Mouse (Mus musculus): ENCODE measurements around the gene Ksr2. TPM values are rescaled to one million over a fixed set of nuclear protein-coding genes. Genes with fewer than 3 reads are reported as not detected.

Ksr2 gene
- total and polyA plus RNA-seq, 2 experiments: 0.06 to 0.09 TPM

DNA sequence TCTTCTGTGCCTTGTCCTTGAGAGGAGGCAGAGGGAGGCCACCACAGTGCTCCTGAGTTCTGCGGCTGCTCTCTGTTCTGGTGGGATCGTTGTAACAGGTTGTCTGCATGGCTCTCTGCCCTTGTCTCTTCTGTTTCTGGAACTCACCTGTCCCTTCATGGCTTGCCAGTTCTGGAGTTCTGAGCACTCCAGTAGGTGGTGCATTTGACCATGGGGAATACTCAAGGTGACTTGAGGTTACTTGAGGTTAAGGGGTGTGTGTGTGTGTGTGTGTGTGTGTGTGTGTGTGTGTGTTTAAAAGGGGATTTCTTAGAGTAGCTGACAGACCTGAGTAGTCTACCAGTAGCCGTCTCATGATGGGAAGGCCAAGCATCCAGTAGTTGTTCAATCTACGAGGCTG, 55.2 kb downstream of the Ksr2 start:
- WGBS: 86% methylated on average over 4 of the region's 4 CpGs
- Histone ChIP-seq H3K79me2 (ENCODE audit: control insufficient read depth, insufficient read depth, low read length) (no peaks in the 10 kb centered on the region), H3K4me1 (ENCODE audit: control insufficient read depth, insufficient read depth, low read length) (no peaks in the 10 kb centered on the region), H3K4me3 (ENCODE audit: insufficient read depth, low read depth, low read length) (no peak overlapping the region), H3K9ac (ENCODE audit: low read depth, low read length) (no peak overlapping the region), H3K36me3 (ENCODE audit: control insufficient read depth, insufficient read depth, low read length) (no peaks in the 10 kb centered on the region), H3K27me3 (ENCODE audit: control insufficient read depth, insufficient read depth, low read length) (no peaks in the 10 kb centered on the region), H3K27ac (replicated peaks; ENCODE audit: insufficient read depth, low read depth, low read length) (no peak overlapping the region)
- TF ChIP-seq POLR2A (IDR thresholded peaks at IDR 0.05; ENCODE audit: extremely low read depth, insufficient read depth, low read length) (no peak), CTCF (IDR thresholded peaks at IDR 0.05; ENCODE audit: low read depth, low read length) (no peak)
- DNase-seq (ENCODE audit: extremely low read depth, low read depth, low spot score): no peak

DNA sequence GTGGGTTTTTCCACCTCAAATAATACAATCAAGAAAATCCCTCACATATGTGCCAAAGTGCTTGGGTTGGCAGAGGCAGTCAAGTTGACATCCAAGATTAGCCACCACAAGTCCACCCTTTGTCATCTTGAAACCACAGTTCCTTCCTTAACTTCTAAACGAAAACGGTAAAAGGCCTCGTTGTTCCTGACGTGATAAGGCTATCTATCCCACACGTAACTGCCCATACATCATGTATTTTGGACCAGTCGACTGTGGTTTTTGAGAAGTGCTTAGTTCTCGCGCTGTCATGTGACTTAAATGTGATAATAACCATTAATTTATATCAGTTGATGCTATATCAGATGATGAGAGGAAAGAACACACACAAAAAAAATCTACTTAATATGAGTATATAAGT, 55.8 kb downstream of the Ksr2 start:
- Histone ChIP-seq H3K36me3 (ENCODE audit: control insufficient read depth, insufficient read depth, low read length) (no peaks in the 10 kb centered on the region), H3K27ac (replicated peaks; ENCODE audit: insufficient read depth, low read depth, low read length) (no peak overlapping the region), H3K79me2 (ENCODE audit: control insufficient read depth, insufficient read depth, low read length) (no peaks in the 10 kb centered on the region), H3K4me3 (ENCODE audit: insufficient read depth, low read depth, low read length) (no peak overlapping the region), H3K4me1 (ENCODE audit: control insufficient read depth, insufficient read depth, low read length) (no peaks in the 10 kb centered on the region), H3K9ac (ENCODE audit: low read depth, low read length) (no peak overlapping the region), H3K27me3 (ENCODE audit: control insufficient read depth, insufficient read depth, low read length) (no peaks in the 10 kb centered on the region)
- TF ChIP-seq POLR2A (IDR thresholded peaks at IDR 0.05; ENCODE audit: extremely low read depth, insufficient read depth, low read length): no peak
- TF ChIP-seq CTCF (IDR thresholded peaks at IDR 0.05; ENCODE audit: low read depth, low read length): no peak
- WGBS: 81% methylated on average over 8 of the region's 8 CpGs
- DNase-seq (ENCODE audit: extremely low read depth, low read depth, low spot score): no peak

DNA sequence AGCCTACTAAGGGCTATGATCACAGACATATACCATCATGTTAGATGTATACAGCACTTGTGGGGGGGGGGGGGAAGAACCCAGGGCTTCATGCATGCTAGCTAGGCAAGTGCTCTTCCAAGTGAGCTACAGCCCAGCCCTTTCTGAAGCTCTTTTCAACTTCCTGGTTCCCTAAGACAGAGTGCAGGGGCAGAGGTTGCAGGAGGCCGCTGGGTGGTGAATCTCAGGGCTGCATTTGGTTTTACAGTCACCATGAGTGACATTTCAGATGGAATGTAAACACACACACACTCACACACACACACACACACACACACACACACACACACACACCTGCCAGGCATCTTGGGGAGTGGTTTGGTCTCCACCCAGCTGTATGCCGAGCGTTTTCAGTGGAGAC, 67.4 kb downstream of the Ksr2 start:
- Histone ChIP-seq H3K27ac (replicated peaks; ENCODE audit: insufficient read depth, low read depth, low read length) (no peak overlapping the region), H3K4me1 (ENCODE audit: control insufficient read depth, insufficient read depth, low read length) (no peaks in the 10 kb centered on the region), H3K36me3 (ENCODE audit: control insufficient read depth, insufficient read depth, low read length) (no peaks in the 10 kb centered on the region), H3K9ac (ENCODE audit: low read depth, low read length) (no peak overlapping the region), H3K27me3 (ENCODE audit: control insufficient read depth, insufficient read depth, low read length) (no peaks in the 10 kb centered on the region), H3K79me2 (ENCODE audit: control insufficient read depth, insufficient read depth, low read length) (no peaks in the 10 kb centered on the region), H3K4me3 (ENCODE audit: insufficient read depth, low read depth, low read length) (no peak overlapping the region)
- WGBS: 69% methylated on average over 3 of the region's 3 CpGs
- no peak for TF ChIP-seq CTCF (IDR thresholded peaks at IDR 0.05; ENCODE audit: low read depth, low read length)
- no peak for TF ChIP-seq POLR2A (IDR thresholded peaks at IDR 0.05; ENCODE audit: extremely low read depth, insufficient read depth, low read length)
- no peak for DNase-seq (ENCODE audit: extremely low read depth, low read depth, low spot score)

DNA sequence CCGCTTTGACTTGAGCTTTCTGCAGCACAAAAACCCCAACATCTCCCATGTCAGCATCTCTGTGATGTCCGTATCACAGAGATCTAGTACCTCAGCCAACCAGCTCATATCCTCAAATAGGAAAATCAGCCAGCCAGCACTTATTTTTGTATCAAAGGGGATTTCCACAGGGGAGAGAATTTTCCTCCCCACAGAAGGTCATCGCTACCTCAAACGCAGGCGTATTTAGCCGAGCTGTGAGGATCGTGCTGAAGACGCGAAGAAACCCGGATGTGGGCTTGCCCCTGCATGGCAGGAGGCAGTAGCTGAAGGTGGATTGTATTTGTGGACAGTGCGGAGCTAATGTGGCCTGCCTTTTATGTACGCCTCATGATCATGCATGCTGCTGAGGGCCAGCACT, 67.8 kb downstream of the Ksr2 start:
- no peak overlapping the region for H3K9ac ChIP-seq (ENCODE audit: low read depth, low read length)
- no peaks in the 10 kb centered on the region for H3K79me2 ChIP-seq (ENCODE audit: control insufficient read depth, insufficient read depth, low read length)
- no peaks in the 10 kb centered on the region for H3K27me3 ChIP-seq (ENCODE audit: control insufficient read depth, insufficient read depth, low read length)
- whole genome bisulfite sequencing: 88% methylated on average over 12 of the region's 12 CpGs
- TF ChIP-seq CTCF (IDR thresholded peaks at IDR 0.05; ENCODE audit: low read depth, low read length) (no peak), POLR2A (IDR thresholded peaks at IDR 0.05; ENCODE audit: extremely low read depth, insufficient read depth, low read length) (no peak)
- H3K4me3 ChIP-seq (ENCODE audit: insufficient read depth, low read depth, low read length): no peak overlapping the region
- no peak overlapping the region for H3K27ac ChIP-seq (replicated peaks; ENCODE audit: insufficient read depth, low read depth, low read length)
- DNase-seq (ENCODE audit: extremely low read depth, low read depth, low spot score): no peak
- no peaks in the 10 kb centered on the region for H3K4me1 ChIP-seq (ENCODE audit: control insufficient read depth, insufficient read depth, low read length)
- no peaks in the 10 kb centered on the region for H3K36me3 ChIP-seq (ENCODE audit: control insufficient read depth, insufficient read depth, low read length)

DNA sequence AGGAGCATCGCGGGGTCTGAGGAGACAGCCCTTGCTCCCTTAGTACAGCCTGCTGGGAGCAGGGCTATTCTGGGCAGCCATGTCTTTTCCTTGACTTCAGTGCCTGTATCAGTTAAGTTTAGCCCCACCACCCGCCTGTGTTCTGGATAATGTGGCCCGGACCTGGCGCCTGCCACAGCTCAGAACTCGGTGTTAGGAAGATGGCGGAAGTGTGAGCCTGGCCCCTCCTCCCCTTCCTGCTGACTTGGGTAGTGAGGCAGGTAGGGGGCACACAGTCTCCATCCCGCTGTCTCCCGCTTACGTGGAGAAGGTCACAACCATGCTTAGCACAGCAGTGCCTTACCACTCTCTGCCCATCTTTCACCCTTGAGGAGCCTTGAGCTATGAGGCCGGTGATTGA, 68.2 kb downstream of the Ksr2 start:
- no peaks in the 10 kb centered on the region for H3K36me3 ChIP-seq (ENCODE audit: control insufficient read depth, insufficient read depth, low read length)
- no peak overlapping the region for H3K4me3 ChIP-seq (ENCODE audit: insufficient read depth, low read depth, low read length)
- TF ChIP-seq CTCF (IDR thresholded peaks at IDR 0.05; ENCODE audit: low read depth, low read length) (no peak), POLR2A (IDR thresholded peaks at IDR 0.05; ENCODE audit: extremely low read depth, insufficient read depth, low read length) (no peak)
- no peaks in the 10 kb centered on the region for H3K4me1 ChIP-seq (ENCODE audit: control insufficient read depth, insufficient read depth, low read length)
- DNase-seq (ENCODE audit: extremely low read depth, low read depth, low spot score): no peak
- no peaks in the 10 kb centered on the region for H3K79me2 ChIP-seq (ENCODE audit: control insufficient read depth, insufficient read depth, low read length)
- 82% methylated on average over 11 of the region's 11 CpGs for WGBS
- no peak overlapping the region for H3K27ac ChIP-seq (replicated peaks; ENCODE audit: insufficient read depth, low read depth, low read length)
- no peak overlapping the region for H3K9ac ChIP-seq (ENCODE audit: low read depth, low read length)
- H3K27me3 ChIP-seq (ENCODE audit: control insufficient read depth, insufficient read depth, low read length): no peaks in the 10 kb centered on the region

DNA sequence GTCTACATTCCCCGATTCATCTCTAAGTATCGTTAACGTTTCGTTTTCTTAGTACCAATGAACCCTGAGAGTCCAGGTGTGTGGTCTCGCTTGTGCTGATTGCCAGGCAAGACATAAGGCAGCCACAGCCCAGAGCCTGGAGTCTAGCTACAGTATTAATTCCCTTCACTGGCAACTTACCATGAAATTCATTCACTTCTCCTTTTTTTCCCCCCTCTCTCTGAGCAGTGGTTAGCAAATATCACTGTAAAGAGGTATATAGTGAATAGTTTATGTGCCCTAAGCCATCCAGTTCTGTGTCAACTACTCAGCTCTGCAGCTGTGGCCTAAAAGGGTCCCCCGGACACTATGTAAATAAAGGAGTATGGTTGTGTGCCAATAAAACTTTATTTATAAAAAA, 71.6 kb downstream of the Ksr2 start:
- Histone ChIP-seq H3K4me3 (ENCODE audit: insufficient read depth, low read depth, low read length) (no peak overlapping the region), H3K27ac (replicated peaks; ENCODE audit: insufficient read depth, low read depth, low read length) (no peak overlapping the region), H3K4me1 (ENCODE audit: control insufficient read depth, insufficient read depth, low read length) (no peaks in the 10 kb centered on the region), H3K9ac (ENCODE audit: low read depth, low read length) (no peak overlapping the region), H3K36me3 (ENCODE audit: control insufficient read depth, insufficient read depth, low read length) (no peaks in the 10 kb centered on the region), H3K27me3 (ENCODE audit: control insufficient read depth, insufficient read depth, low read length) (no peaks in the 10 kb centered on the region), H3K79me2 (ENCODE audit: control insufficient read depth, insufficient read depth, low read length) (no peaks in the 10 kb centered on the region)
- 44% methylated on average over 6 of the region's 6 CpGs for WGBS
- DNase-seq (ENCODE audit: extremely low read depth, low read depth, low spot score): no peak
- TF ChIP-seq CTCF (IDR thresholded peaks at IDR 0.05; ENCODE audit: low read depth, low read length) (no peak), POLR2A (IDR thresholded peaks at IDR 0.05; ENCODE audit: extremely low read depth, insufficient read depth, low read length) (no peak)

Data from liver, adult 2 months (tissue).